Mouse (Mus musculus) cerebellum, postnatal 4 days (tissue): ENCODE results near the gene Ubn2.
"Not testable (repeated sequence)": the region's sequence is repeated elsewhere in the genome, so short reads cannot be mapped to it uniquely, and the experiment has no call there.

Experiments used
- DNase-seq, 2 experiments: peaks; one replicate each; pipeline ENCODE4 v3.0.0; 2022; ENCODE audit warnings: low spot score in 2 of 2, mixed read lengths in 1 of 2

The Ubn2 gene

DNA sequence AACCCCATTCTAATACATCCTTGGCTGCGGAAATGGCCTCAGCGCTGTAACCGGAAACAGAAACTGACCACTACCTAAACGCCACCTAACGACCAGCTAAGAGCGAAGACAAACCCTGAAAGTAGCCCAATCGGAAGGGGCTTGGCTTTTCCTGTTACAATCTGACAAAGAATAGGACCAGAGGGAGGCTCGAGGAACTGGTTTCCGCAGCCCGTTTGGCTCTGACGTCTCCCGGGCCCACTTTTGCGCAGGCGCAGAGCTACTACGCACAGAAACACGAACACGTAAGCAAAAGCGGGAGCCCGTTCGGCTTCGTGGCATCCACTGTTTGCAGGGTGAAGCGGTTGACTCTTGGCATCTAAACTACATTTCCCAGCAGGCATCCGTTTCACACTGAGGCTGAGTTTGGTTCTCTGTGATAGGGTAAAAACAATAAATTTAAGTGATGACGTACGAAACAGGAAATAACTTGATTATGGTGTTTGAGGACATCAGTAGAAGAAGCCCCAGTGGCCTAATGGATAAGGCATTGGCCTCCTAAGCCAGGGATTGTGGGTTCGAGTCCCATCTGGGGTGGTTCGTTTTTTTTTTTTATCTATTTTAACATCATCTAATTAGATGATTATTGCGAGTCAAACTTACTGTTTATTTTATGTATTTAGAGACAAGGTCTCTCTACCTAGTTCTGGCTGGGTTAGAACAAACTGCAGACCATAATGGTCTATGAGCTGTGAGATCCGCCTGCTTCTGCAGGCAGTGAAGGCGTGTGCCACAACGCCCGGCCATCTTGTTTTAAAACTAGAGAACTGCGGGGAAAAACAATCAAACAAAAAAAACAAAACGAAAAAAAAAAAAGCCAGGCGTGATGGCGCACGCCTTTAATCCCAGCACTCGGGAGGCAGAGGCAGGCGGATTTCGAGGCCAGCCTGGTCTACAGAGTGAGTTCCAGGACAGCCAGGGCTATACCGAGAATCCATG, 100.0 kb downstream of the Ubn2 start, which contains the start of gene Fmc1:
Gene Fmc1 (plus strand): TSS at position 75 of the 978 bp plus-strand sequence.
- DNase-seq = peak; percentile 93 to 95

DNA sequence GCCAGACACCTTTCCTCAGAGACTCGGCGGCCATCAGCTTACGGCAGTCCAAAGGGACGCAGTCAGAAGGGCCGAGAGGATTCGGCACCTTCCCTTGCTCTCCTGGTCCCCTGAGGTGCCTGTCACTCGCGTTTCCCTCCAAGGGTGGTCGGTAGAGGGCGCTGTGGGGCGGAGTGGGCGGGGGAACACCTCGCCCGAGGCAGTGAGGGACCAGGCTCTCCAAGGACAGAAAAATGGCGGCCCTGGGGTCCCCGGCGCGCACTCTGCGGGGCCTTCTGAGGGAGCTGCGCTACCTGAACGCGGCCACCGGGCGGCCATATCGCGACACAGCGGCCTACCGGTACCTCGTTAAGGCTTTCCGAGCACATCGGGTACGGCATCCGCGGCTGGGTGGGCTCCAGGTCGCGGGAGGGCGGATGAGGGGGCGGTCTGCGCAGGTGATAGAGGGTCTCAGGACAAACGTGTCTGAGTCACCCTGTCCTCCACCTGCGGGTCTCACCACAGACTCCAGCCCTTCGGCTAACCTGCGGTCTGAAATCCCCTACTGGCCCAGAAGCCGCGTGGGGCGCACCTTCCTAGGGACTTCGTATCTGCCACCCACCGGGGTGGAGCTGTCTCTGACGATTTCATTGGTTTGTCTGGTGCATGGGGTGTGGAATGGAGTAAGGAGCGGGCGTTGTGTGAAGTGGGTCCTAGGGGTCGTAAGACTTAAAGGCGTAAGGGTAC, 101.1 kb downstream of the Ubn2 start:
- DNase-seq = peak; percentile 100

DNA sequence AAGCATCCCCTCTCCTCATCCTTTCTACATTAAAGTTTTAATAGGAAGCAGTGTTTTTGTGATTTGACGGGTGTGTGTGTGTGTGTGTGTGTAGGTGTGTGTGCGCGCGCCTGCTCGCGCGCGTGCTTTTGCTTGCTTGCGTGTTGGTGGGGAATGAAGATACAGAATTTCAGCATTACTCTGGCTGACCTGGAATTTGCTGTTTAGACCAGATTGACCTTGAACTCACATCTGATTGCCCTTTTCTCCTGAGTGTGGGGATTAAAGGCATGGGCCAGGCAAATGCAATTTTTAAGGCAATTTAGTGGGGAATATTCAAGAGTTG, 101.6 kb downstream of the Ubn2 start:
- DNase-seq = peak in 1 of 2 experiments; percentile 16

DNA sequence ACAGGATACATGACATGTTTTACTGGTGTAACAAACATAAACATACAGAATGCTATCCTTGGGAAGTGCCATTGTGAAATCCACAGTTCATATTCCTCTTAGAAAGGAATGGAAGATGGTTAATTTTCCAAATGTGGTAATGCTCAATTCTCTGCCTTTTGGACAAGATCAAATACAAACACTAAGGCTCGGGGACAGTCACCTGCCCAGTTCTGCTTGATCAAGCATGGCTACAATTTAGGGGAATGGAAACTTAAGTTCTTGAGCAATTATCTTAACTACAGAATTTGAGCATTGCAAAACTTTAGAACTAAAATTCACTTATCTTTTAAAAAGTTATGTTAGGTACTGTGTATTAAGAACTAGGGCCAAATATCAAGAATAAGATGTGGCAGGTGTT, 102.0 kb downstream of the Ubn2 start:
- no peak for DNase-seq

DNA sequence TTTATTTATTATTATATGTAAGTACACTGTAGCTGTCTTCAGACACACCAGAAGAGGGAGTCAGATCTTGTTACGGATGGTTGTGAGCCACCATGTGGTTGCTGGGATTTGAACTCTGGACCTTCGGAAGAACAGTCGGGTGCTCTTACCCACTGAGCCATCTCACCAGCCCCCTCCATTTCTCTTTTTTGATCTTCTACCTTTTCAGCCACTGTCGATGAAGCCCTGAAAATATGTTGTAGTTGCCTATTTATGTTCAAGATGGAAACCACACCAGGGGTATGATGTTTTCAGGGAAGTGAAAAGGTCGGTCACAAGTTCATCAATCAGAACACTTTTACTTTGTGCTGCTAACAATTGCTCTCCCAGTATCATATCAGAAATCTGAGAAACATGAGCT, 110.4 kb downstream of the Ubn2 start:
- not testable (repeated sequence) for DNase-seq

DNA sequence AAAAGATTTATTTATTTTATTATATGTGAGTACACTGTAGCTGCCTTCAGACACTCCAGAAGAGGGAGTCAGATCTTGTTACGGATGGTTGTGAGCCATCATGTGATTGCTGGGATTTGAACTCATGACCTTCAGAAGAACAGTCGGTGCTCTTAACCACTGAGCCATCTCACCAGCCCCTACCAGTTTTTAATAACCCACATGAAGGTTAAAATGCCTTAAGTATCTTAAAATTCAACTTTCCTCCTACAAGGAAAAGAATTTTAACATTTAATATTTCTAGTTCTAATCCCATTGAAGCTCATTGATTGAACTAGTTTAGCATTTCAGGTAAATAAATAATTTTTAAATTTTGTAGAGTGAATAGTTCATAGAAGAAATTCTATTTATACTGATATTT, 113.3 kb downstream of the Ubn2 start:
- not testable (repeated sequence) for DNase-seq

DNA sequence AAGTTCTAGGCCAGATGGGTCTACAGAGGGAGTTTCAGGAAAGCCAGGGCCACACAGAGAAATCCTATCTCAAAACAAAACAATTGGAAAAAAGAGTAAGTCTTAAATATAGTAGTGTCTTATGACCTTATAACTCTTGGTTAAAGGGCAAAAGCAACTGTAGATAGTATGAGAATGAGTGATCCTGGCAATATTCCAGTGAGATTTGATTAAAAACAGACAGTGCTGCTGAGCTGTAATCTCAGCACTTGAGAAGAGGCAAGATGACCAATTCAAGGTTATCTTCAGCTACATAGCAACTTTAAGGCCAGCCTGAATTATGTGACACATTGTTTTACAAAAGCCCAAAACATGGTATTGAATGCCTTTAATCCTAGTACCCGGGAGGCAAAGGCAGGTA, 114.0 kb downstream of the Ubn2 start:
- no peak for DNase-seq

DNA sequence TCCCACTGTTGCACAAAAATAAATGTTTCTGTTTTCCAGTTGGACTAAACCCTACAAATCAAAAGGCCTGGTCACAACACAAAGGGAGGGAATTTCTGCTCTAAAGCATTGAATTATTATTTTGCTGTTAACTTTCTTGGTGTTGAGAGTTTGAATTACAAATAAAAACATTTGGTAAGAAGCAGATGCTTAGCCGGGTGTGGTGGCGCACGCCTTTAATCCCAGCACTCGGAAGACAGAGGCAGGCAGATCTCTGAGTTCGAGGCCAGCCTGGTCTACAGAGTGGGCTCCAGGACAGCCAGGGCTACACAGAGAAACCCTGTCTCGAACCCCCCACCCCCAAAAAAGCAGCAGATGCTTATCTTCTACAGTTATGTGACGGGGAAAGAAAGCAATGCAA, 114.8 kb downstream of the Ubn2 start:
- not testable (repeated sequence) for DNase-seq

DNA sequence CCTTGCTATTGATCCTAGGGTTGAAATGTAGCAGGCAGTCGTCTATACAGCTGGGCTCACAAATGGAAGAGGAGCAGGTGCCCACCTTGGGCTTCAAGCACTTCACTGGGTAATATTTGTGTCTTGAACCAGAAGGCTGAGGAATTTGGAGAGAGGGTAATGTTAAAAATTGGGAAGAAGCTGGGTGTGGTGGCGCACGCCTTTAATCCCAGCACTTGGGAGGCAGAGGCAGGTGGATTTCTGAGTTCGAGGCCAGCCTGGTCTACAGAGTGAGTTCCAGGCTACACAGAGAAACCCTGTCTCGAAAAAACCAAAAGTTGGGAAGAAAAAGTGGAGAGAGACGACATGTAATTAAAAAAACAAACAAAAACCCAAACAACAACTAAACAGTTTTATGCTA, 116.1 kb downstream of the Ubn2 start:
- DNase-seq = not testable (repeated sequence)

DNA sequence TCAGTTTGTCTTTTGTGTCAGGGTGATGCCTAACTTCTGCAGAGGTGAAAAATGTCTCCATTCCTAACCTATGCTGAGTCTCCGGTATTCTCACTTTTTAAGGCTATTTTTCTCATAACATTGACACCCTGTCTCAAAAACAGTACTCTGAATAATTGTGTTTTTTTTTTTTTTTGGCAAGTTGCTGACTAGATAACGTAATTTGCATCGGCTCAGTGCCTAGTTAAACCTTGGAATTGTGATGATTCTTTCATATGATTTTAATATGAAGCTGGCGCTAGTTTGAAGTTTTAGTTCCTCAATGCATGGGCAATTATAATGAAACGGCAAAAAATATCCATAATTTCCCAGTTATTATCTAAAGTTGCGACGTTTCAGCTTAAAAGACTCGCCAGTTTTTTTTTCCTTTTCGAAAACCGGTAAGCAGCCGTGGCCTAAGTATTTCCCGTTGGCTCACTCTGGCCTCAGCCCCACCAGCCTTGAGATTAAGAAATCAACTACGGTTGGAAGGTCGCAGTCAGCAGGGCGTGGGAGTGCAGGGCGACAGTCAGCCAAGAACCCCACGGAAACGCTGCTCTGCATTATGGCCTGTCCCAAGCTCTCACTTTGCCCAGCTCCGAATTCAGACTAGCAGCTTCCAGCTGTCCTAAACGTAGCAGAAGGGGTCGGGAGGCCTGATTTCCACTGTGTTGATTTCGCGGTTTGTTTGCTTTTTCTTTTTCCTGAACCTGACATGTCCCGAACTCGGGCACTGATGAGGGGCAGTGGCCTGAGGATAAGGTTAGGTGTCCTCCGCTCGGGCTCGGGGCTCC, 116.7 kb downstream of the Ubn2 start:
- peak in 1 of 2 experiments; percentile 25 for DNase-seq

DNA sequence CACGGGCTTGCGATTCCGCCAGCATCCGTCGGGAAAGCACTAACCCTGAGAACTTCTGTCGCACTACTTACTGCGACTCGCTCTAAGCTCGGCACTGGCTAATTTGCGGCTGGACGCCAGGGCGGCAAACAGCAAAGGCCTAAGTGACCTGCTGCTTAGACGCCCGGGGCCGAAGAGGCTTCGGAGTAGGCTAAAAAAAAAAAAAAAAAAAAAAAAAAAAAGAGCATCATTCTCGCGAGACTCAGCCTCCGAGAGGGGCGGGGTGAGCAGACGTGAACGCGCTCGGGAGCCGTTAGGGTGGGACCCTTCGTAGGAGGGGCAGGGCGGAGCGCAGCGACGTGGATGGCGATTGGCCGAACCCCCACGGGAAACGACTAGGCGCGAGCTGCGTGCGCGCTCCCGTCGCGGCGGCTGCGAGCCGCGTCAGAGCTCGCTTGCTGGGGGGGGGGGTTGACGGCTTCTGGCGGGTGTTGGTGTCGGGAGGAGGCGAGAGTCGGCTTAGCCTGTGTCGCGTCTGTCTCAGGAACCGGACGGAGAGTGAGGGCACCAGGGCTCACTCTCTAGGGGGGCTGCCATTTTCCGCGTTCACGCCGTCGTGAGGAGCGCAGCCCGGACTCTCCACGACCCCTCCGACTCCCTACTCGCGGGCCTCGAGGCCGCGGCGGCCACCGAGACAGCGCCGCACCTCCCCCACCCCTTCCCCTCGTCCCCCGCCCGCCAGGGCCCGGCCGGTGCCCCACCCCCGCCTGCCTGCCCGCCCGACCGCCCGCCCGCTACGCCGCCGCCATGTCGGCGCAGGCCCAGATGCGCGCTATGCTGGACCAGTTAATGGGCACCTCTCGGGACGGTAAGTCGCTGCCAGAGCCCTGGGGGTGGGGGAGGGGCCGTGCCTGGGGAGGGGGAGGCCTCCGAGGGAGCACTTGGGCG, 117.6 kb downstream of the Ubn2 start, which contains the start of gene Luc7l2:
Gene Luc7l2 (plus strand): TSS at position 273 of the 927 bp plus-strand sequence.
- peak; percentile 93 to 96 for DNase-seq

DNA sequence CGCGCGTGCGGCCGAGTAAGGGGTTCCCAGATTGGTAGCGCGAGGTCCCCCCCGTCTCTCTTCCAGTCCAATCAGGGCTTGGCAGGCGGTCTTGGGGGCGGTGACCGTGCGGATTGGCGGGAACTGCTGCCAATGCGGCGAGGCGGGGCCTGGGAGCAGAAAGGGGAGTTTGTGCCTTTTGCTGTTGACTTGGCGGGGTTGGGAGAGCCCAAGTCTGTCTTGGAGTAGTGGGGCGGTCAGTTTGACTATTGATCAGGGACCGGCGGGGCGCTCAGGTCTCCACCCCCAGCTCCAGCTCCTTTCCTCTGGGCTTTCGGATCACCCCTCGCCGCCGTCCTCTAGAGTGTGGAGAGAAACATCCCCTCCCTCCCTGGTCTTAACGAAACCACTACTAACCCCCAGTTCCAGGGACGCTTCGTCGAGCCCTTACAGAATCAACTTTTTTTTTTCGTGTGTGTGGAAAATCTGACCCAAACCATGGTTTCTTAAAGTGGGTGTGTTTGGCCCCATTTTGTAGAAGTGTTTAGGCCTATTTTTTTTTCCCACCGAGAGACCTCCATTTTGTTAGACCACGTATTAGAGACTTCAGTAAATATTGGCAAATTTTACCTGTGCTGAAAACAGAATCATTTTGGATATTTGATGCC, 118.4 kb downstream of the Ubn2 start:
- DNase-seq = peak; percentile 95 to 98

DNA sequence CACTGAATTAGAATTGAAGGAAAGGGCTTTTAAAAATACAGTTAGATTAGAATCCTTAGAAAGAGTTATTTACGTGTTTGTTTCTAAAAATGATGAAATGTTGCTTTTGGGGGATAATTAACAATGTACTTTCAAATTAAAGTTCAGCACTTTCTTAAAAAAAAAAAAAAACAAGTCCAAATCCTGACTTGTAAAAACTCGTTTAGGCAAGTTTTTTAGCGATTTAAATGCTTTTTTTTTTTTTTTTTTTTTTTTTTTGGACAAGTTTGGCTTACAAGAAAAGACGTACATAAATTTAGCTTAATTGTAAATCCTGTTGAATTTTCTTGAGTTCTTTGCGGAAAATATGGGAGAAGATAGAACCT, 118.9 kb downstream of the Ubn2 start:
- DNase-seq = no peak
